Mouse (Mus musculus) lung, adult 2 months (tissue): ENCODE data around the gene Scaf1.

ENCODE experiments used
- CTCF ChIP-seq: fragments of 200-500 bp; IDR thresholded peaks from 2 replicates; pipeline ENCODE4 v1.5.1; 2011; ENCODE audit warnings: mild to moderate bottlenecking, low read length, control low read depth; ENCODE audit not compliant: insufficient read depth
- POLR2A ChIP-seq: fragments of 200-500 bp; IDR thresholded peaks from 2 replicates; pipeline ENCODE4 v1.6.1; 2011; ENCODE audit warnings: low read depth, mild to moderate bottlenecking, control low read depth, low read length, borderline replicate concordance; ENCODE audit errors: extremely low read depth

DNA sequence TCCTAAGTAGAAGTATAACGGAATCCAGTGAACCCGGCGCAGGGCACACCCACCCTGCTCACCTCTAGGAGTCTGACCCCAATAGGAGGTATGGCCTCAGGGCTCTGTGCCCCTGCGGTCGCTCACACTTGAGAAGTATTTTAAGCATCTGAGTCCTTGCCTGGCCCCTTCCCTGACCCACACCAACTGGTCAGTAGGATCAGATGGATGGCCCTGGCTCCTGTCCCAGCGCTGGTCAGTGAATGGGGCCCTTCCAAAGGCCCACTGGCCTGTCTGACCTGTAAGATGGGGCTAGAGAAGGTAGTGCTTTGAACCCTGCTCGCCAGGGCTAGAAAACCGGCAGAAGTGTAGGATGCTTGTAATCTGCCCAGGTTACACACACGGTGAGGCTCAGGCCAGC, 24.7 kb upstream of the Scaf1 start:
- TF ChIP-seq CTCF: no peak
- no peak for TF ChIP-seq POLR2A
